Mouse (Mus musculus) left cerebral cortex, postnatal 25 days (tissue): ENCODE measurements at regions not wholly inside any gene's neighbourhood (a gene's known extent, or its start where the extent isn't known, plus 50 kb on each side); places are given as distances from the start of the nearest gene placed in this dataset.
"Not testable (repeated sequence)": the region's sequence is repeated elsewhere in the genome, so short reads cannot be mapped to it uniquely, and the experiment has no call there.

Experiments used
- DNase-seq, 2 experiments: peaks; one replicate each; pipeline ENCODE4 v3.0.0; 2022; ENCODE audit warnings: low spot score in 2 of 2, mixed read lengths in 1 of 2
- intact Hi-C: fragments of 180-260 bp; cut with DNase I; formaldehyde crosslinking; loops from one replicate; pipeline ENCODE4 v1.15.1; 2025

- no peak for DNase-seq
These were observed 607.2 kb downstream of the Anxa1 start for GRCm38 (mm10) chr19:19783507-19783906.

GRCm38 (mm10) chr19:19777891-19778290 is 612.9 kb downstream of the Anxa1 start:
- DNase-seq = peak; percentile 26 to 90
- intact Hi-C loops = no loop called here

More at GRCm38 (mm10) chr19:19783507-19783906, 607.2 kb downstream of the Anxa1 start:
- intact Hi-C loops = no loop called here

GRCm38 (mm10) chr19:19770990-19771389 is 619.8 kb downstream of the Anxa1 start:
- peak in 1 of 2 experiments; percentile 58 for DNase-seq
- intact Hi-C loops = no loop called here

- DNase-seq, intact Hi-C loops: not testable (repeated sequence)
These were observed 639.1 kb upstream of the Rorb start for GRCm38 (mm10) chr19:19750069-19750599.

GRCm38 (mm10) chr19:19747821-19748488 is 637.0 kb upstream of the Rorb start:
- intact Hi-C loops = no loop called here

GRCm38 (mm10) chr19:19719939-19720338 is 608.9 kb upstream of the Rorb start:
- intact Hi-C loops = no loop called here
- DNase-seq = peak; percentile 2 to 5

More at GRCm38 (mm10) chr19:19747821-19748488, 637.0 kb upstream of the Rorb start:
- no peak for DNase-seq
